Mouse (Mus musculus): ENCODE measurements around the gene Galntl6. TPM values are rescaled to one million over a fixed set of nuclear protein-coding genes. Genes with fewer than 3 reads are reported as not detected.

The Galntl6 gene
- polyA plus RNA-seq, 1 experiment from 2014 or later = 10.3 TPM

GRCm38 (mm10) chr8:58396500-58396899, 515.9 kb downstream of the Galntl6 start:
- no peaks in the 10 kb centered on the region for H3K4me1 ChIP-seq (replicated peaks)
- 55% methylated on average over 3 of the region's 3 CpGs for WGBS
- no peak overlapping the region for H3K9ac ChIP-seq
- no peaks in the 10 kb centered on the region for H3K27me3 ChIP-seq
- H3K4me3 ChIP-seq = no peak overlapping the region
- no peak overlapping the region for H3K4me2 ChIP-seq
- no peaks in the 10 kb centered on the region for H3K9me3 ChIP-seq
- no peak overlapping the region for H3K27ac ChIP-seq (replicated peaks)
- ATAC-seq (ENCODE audit: low read depth) = no peak
- H3K36me3 ChIP-seq = no peaks in the 10 kb centered on the region

GRCm38 (mm10) chr8:58395879-58396278, 516.6 kb downstream of the Galntl6 start:
- Histone ChIP-seq H3K9me3 (no peaks in the 10 kb centered on the region), H3K4me3 (no peak overlapping the region), H3K9ac (no peak overlapping the region), H3K36me3 (no peaks in the 10 kb centered on the region), H3K27me3 (no peaks in the 10 kb centered on the region), H3K4me2 (no peak overlapping the region), H3K4me1 (replicated peaks) (no peaks in the 10 kb centered on the region), H3K27ac (replicated peaks) (peak overlapping the region; percentile 20; the same call in 1 of the 2 replicates)
- WGBS = 56% methylated on average over 1 of the region's 1 CpGs
- peak; percentile 65; the same call in 1 of the 2 replicates for ATAC-seq (ENCODE audit: low read depth)

GRCm38 (mm10) chr8:58372389-58372788, 540.1 kb downstream of the Galntl6 start:
- Histone ChIP-seq H3K9ac (no peak overlapping the region), H3K27ac (replicated peaks) (no peak overlapping the region), H3K4me1 (replicated peaks) (peaks cover 5% of the 10 kb centered on the region; the same call in 1 of the 2 replicates), H3K9me3 (no peaks in the 10 kb centered on the region), H3K4me3 (no peak overlapping the region), H3K4me2 (no peak overlapping the region), H3K27me3 (no peaks in the 10 kb centered on the region), H3K36me3 (no peaks in the 10 kb centered on the region)
- ATAC-seq (ENCODE audit: low read depth) = peak; percentile 67
- WGBS = 48% methylated on average over 2 of the region's 2 CpGs

- Histone ChIP-seq H3K27me3 (no peaks in the 10 kb centered on the region), H3K4me1 (replicated peaks) (peaks cover 5% of the 10 kb centered on the region; the same call in 1 of the 2 replicates), H3K9ac (no peak overlapping the region), H3K4me3 (no peak overlapping the region), H3K9me3 (no peaks in the 10 kb centered on the region), H3K4me2 (no peak overlapping the region), H3K27ac (replicated peaks) (no peak overlapping the region), H3K36me3 (no peaks in the 10 kb centered on the region)
- 94% methylated on average over 10 of the region's 10 CpGs for WGBS
- no peak; the same call in 1 of the 2 replicates for ATAC-seq (ENCODE audit: low read depth)
Observed at GRCm38 (mm10) chr8:58371979-58372378, 540.5 kb downstream of the Galntl6 start.

GRCm38 (mm10) chr8:58331151-58331550, 581.3 kb downstream of the Galntl6 start:
- no peaks in the 10 kb centered on the region for H3K9me3 ChIP-seq
- H3K4me3 ChIP-seq = no peak overlapping the region
- no peak overlapping the region for H3K9ac ChIP-seq
- no peaks in the 10 kb centered on the region for H3K4me1 ChIP-seq (replicated peaks)
- H3K27ac ChIP-seq (replicated peaks) = no peak overlapping the region
- H3K36me3 ChIP-seq = no peaks in the 10 kb centered on the region
- WGBS = 69% methylated on average over 1 of the region's 1 CpGs
- no peak overlapping the region for H3K4me2 ChIP-seq
- no peaks in the 10 kb centered on the region for H3K27me3 ChIP-seq
- ATAC-seq (ENCODE audit: low read depth) = no peak

- Histone ChIP-seq H3K4me3 (no peak overlapping the region), H3K4me2 (no peak overlapping the region), H3K9me3 (no peaks in the 10 kb centered on the region), H3K27me3 (no peaks in the 10 kb centered on the region), H3K9ac (no peak overlapping the region), H3K27ac (replicated peaks) (no peak overlapping the region), H3K36me3 (no peaks in the 10 kb centered on the region), H3K4me1 (replicated peaks) (no peaks in the 10 kb centered on the region)
- 89% methylated on average over 2 of the region's 2 CpGs for WGBS
- ATAC-seq (ENCODE audit: low read depth) = no peak
Observed at GRCm38 (mm10) chr8:58313482-58313881, 599.0 kb downstream of the Galntl6 start.

GRCm38 (mm10) chr8:58291487-58291886, 621.0 kb downstream of the Galntl6 start:
- Histone ChIP-seq H3K9ac (no peak overlapping the region), H3K27ac (replicated peaks) (no peak overlapping the region), H3K4me1 (replicated peaks) (no peaks in the 10 kb centered on the region), H3K9me3 (no peaks in the 10 kb centered on the region), H3K4me2 (no peak overlapping the region), H3K27me3 (no peaks in the 10 kb centered on the region), H3K36me3 (no peaks in the 10 kb centered on the region), H3K4me3 (no peak overlapping the region)
- WGBS = 69% methylated on average over 4 of the region's 4 CpGs
- ATAC-seq (ENCODE audit: low read depth) = no peak

GRCm38 (mm10) chr8:58290080-58290479, 622.4 kb downstream of the Galntl6 start:
- no peak for ATAC-seq (ENCODE audit: low read depth)
- Histone ChIP-seq H3K4me2 (no peak overlapping the region), H3K9ac (no peak overlapping the region), H3K36me3 (no peaks in the 10 kb centered on the region), H3K27me3 (no peaks in the 10 kb centered on the region), H3K4me3 (no peak overlapping the region), H3K27ac (replicated peaks) (no peak overlapping the region), H3K4me1 (replicated peaks) (no peaks in the 10 kb centered on the region), H3K9me3 (no peaks in the 10 kb centered on the region)

- Histone ChIP-seq H3K9me3 (no peaks in the 10 kb centered on the region), H3K9ac (no peak overlapping the region), H3K36me3 (no peaks in the 10 kb centered on the region), H3K27ac (replicated peaks) (no peak overlapping the region), H3K4me3 (no peak overlapping the region), H3K27me3 (no peaks in the 10 kb centered on the region), H3K4me2 (no peak overlapping the region), H3K4me1 (replicated peaks) (no peaks in the 10 kb centered on the region)
- ATAC-seq (ENCODE audit: low read depth) = no peak
- 77% methylated on average over 2 of the region's 2 CpGs for WGBS
Observed at GRCm38 (mm10) chr8:58265485-58265884, 647.0 kb downstream of the Galntl6 start.

GRCm38 (mm10) chr8:58258577-58259315, 653.7 kb downstream of the Galntl6 start:
- no peak overlapping the region for H3K4me2 ChIP-seq
- H3K9ac ChIP-seq = no peak overlapping the region
- H3K36me3 ChIP-seq = no peaks in the 10 kb centered on the region
- H3K4me3 ChIP-seq = no peak overlapping the region
- H3K27ac ChIP-seq (replicated peaks) = no peak overlapping the region
- 68% methylated on average over 2 of the region's 2 CpGs for WGBS
- H3K4me1 ChIP-seq (replicated peaks) = no peaks in the 10 kb centered on the region
- no peaks in the 10 kb centered on the region for H3K9me3 ChIP-seq
- H3K27me3 ChIP-seq = no peaks in the 10 kb centered on the region
- ATAC-seq (ENCODE audit: low read depth) = no peak

- H3K27me3 ChIP-seq = no peaks in the 10 kb centered on the region
- H3K4me3 ChIP-seq = no peak overlapping the region
- ATAC-seq (ENCODE audit: low read depth) = no peak
- no peak overlapping the region for H3K4me2 ChIP-seq
- H3K27ac ChIP-seq (replicated peaks) = no peak overlapping the region
- no peaks in the 10 kb centered on the region for H3K4me1 ChIP-seq (replicated peaks)
- 43% methylated on average over 1 of the region's 1 CpGs for WGBS
- no peaks in the 10 kb centered on the region for H3K9me3 ChIP-seq
- no peaks in the 10 kb centered on the region for H3K36me3 ChIP-seq
- H3K9ac ChIP-seq = no peak overlapping the region
Observed at GRCm38 (mm10) chr8:58253620-58254019, 658.8 kb downstream of the Galntl6 start.

- Histone ChIP-seq H3K9ac (no peak overlapping the region), H3K4me2 (no peak overlapping the region), H3K4me1 (replicated peaks) (no peaks in the 10 kb centered on the region), H3K36me3 (no peaks in the 10 kb centered on the region), H3K4me3 (no peak overlapping the region), H3K27ac (replicated peaks) (no peak overlapping the region), H3K9me3 (no peaks in the 10 kb centered on the region), H3K27me3 (no peaks in the 10 kb centered on the region)
- WGBS = 90% methylated on average over 3 of the region's 3 CpGs
- no peak for ATAC-seq (ENCODE audit: low read depth)
Observed at GRCm38 (mm10) chr8:58244830-58245229, 667.6 kb downstream of the Galntl6 start.

GRCm38 (mm10) chr8:58234220-58234619, 678.2 kb downstream of the Galntl6 start:
- 36% methylated on average over 2 of the region's 2 CpGs for WGBS
- no peak for ATAC-seq (ENCODE audit: low read depth)
- Histone ChIP-seq H3K4me2 (no peak overlapping the region), H3K9me3 (no peaks in the 10 kb centered on the region), H3K4me1 (replicated peaks) (no peaks in the 10 kb centered on the region), H3K36me3 (no peaks in the 10 kb centered on the region), H3K4me3 (no peak overlapping the region), H3K9ac (no peak overlapping the region), H3K27ac (replicated peaks) (no peak overlapping the region), H3K27me3 (no peaks in the 10 kb centered on the region)
